Mouse (Mus musculus) CH12.LX (cell line): Measurements from ENCODE around the gene Pknox1. TPM values are rescaled to one million over a fixed set of nuclear protein-coding genes. Genes with fewer than 3 reads are reported as not detected.

ENCODE experiments used
- DNase-seq: peaks from one replicate; pipeline ENCODE4 v3.0.0-alpha.2; 2013; ENCODE audit errors: extremely low read depth
- H3K27ac ChIP-seq: 2 replicates; pipeline ENCODE4 v1.5.1; 2012; ENCODE audit warnings: low read depth, mild to moderate bottlenecking, control low read depth, moderate library complexity; ENCODE audit not compliant: insufficient read depth
- H3K27me3 ChIP-seq: replicated peaks from 2 replicates; pipeline ENCODE3; 2012; ENCODE audit warnings: inconsistent platforms
- H3K36me3 ChIP-seq, 2 experiments: replicated peaks in 1 of 2; 2 replicates each; pipeline versions ENCODE3 to v1.6.1; 2012; ENCODE audit warnings: inconsistent platforms in 1 of 2, low read length in 1 of 2, mild to moderate bottlenecking in 1 of 2, mixed read lengths in 1 of 2, moderate library complexity in 1 of 2; ENCODE audit not compliant: control insufficient read depth in 1 of 2, insufficient read depth in 1 of 2
- H3K4me1 ChIP-seq, 2 experiments: 2 replicates each; pipeline ENCODE4 v1.6.1; 2012; ENCODE audit warnings: inconsistent platforms in 1 of 2, moderate library complexity in 1 of 2; ENCODE audit not compliant: insufficient read depth in 2 of 2, control insufficient read depth in 1 of 2
- H3K4me2 ChIP-seq: 2 replicates; pipeline ENCODE4 v1.6.1; 2012; ENCODE audit warnings: low read depth, mild to moderate bottlenecking, control low read depth; ENCODE audit not compliant: poor library complexity, insufficient read depth, severe bottlenecking
- H3K4me3 ChIP-seq, 3 experiments: fragments of 150-350 bp in 1 of 3; sonication (generic) in 1 of 3; replicated peaks in 1 of 3; 2 replicates each; pipeline versions ENCODE3 to v1.5.1; 2011 to 2012; ENCODE audit warnings: low read depth in 2 of 3, low read length in 2 of 3, mild to moderate bottlenecking in 2 of 3, moderate library complexity in 2 of 3, control low read depth in 1 of 3, improper control_type of control experiment in 1 of 3, inconsistent platforms in 1 of 3, mixed read lengths in 1 of 3; ENCODE audit not compliant: poor library complexity in 1 of 3
- H3K79me2 ChIP-seq: replicated peaks from 2 replicates; pipeline ENCODE4 v1.6.1; 2012; ENCODE audit warnings: mild to moderate bottlenecking, moderate library complexity; ENCODE audit not compliant: control insufficient read depth, poor library complexity, insufficient read depth, severe bottlenecking; ENCODE audit errors: extremely low read depth
- H3K9ac ChIP-seq: 2 replicates; pipeline ENCODE4 v1.6.1; 2012; ENCODE audit warnings: low read depth, mild to moderate bottlenecking, control low read depth, moderate library complexity; ENCODE audit not compliant: insufficient read depth
- H3K9me3 ChIP-seq: replicated peaks from 2 replicates; pipeline ENCODE3; 2012; ENCODE audit warnings: low read length, inconsistent platforms, mixed read lengths
- BHLHE40 ChIP-seq: IDR thresholded peaks from 2 replicates; pipeline ENCODE4 v1.6.1; 2011; ENCODE audit warnings: mild to moderate bottlenecking, low read depth, low read length, improper control_type of control experiment
- CHD1 ChIP-seq: IDR thresholded peaks from 2 replicates; pipeline ENCODE4 v1.6.1; 2012; ENCODE audit warnings: low read depth, low read length, improper control_type of control experiment, inconsistent platforms
- CHD2 ChIP-seq: IDR thresholded peaks from 2 replicates; pipeline ENCODE4 v1.6.1; 2011; ENCODE audit warnings: low read length, improper control_type of control experiment
- E2F4 ChIP-seq: IDR thresholded peaks from 2 replicates; pipeline ENCODE4 v1.6.1; 2011; ENCODE audit warnings: low read depth, low read length, improper control_type of control experiment; ENCODE audit not compliant: insufficient replicate concordance
- ELF1 ChIP-seq: IDR thresholded peaks from 2 replicates; pipeline ENCODE4 v1.6.1; 2014; ENCODE audit warnings: low read depth, mild to moderate bottlenecking, inconsistent platforms, low read length, improper control_type of control experiment
- EP300 ChIP-seq: IDR thresholded peaks from 2 replicates; pipeline ENCODE4 v1.6.1; 2011; ENCODE audit warnings: low read length, improper control_type of control experiment
- ETS1 ChIP-seq: conservative IDR thresholded peaks from 2 replicates; pipeline ENCODE4 v1.6.1; 2012; ENCODE audit warnings: low read depth, mild to moderate bottlenecking, inconsistent platforms, low read length, improper control_type of control experiment, moderate library complexity
- IRF4 ChIP-seq: IDR thresholded peaks from 2 replicates; pipeline ENCODE4 v1.6.1; 2014; ENCODE audit warnings: low read depth, mild to moderate bottlenecking, inconsistent platforms, low read length, improper control_type of control experiment
- MAX ChIP-seq: IDR thresholded peaks from 2 replicates; pipeline ENCODE4 v1.6.1; 2011; ENCODE audit warnings: low read length, improper control_type of control experiment
- NRF1 ChIP-seq: IDR thresholded peaks from 2 replicates; pipeline ENCODE4 v1.6.1; 2014; ENCODE audit warnings: low read depth, mild to moderate bottlenecking, inconsistent platforms, low read length, improper control_type of control experiment, moderate library complexity
- POLR2AphosphoS2 ChIP-seq: IDR thresholded peaks from 2 replicates; pipeline ENCODE4 v1.6.1; 2011; ENCODE audit warnings: low read depth, low read length, improper control_type of control experiment
- RCOR1 ChIP-seq: conservative IDR thresholded peaks from 2 replicates; pipeline ENCODE4 v1.6.1; 2012; ENCODE audit warnings: low read depth, mild to moderate bottlenecking, inconsistent platforms, low read length, improper control_type of control experiment
- SIN3A ChIP-seq: IDR thresholded peaks from 2 replicates; pipeline ENCODE4 v1.6.1; 2012; ENCODE audit warnings: low read length, improper control_type of control experiment, inconsistent platforms
- SMC3 ChIP-seq: IDR thresholded peaks from 2 replicates; pipeline ENCODE4 v1.6.1; 2011; ENCODE audit warnings: low read depth, low read length, improper control_type of control experiment
- TBP ChIP-seq: conservative IDR thresholded peaks from 2 replicates; pipeline ENCODE4 v1.6.1; 2011; ENCODE audit warnings: low read depth, low read length, improper control_type of control experiment
- UBTF ChIP-seq: IDR thresholded peaks from 2 replicates; pipeline ENCODE4 v1.6.1; 2012; ENCODE audit warnings: low read depth, mild to moderate bottlenecking, inconsistent platforms, low read length, improper control_type of control experiment, moderate library complexity
- USF2 ChIP-seq: conservative IDR thresholded peaks from 2 replicates; pipeline ENCODE4 v1.6.1; 2011; ENCODE audit warnings: low read depth, low read length, improper control_type of control experiment
- ZC3H11A ChIP-seq: IDR thresholded peaks from 2 replicates; pipeline ENCODE4 v1.6.1; 2012; ENCODE audit warnings: low read depth, mild to moderate bottlenecking, inconsistent platforms, low read length, improper control_type of control experiment
- ZKSCAN1 ChIP-seq: IDR thresholded peaks from 2 replicates; pipeline ENCODE4 v1.6.1; 2012; ENCODE audit warnings: low read depth, inconsistent platforms, low read length, improper control_type of control experiment, borderline replicate concordance
- ZNF384 ChIP-seq: IDR thresholded peaks from 2 replicates; pipeline ENCODE4 v1.6.1; 2012; ENCODE audit warnings: low read depth, low read length, improper control_type of control experiment, inconsistent platforms
- dilution Hi-C: fragments of 300-500 bp; cut with MboI; formaldehyde crosslinking; loops from 2 replicates; pipeline ENCODE4 v1.14.3; 2020; ENCODE audit warnings: low sequenced_read_pairs; ENCODE audit not compliant: extremely low pct_unique_long_range_greater_than_20kb, extremely low pct_ligation_motif_present
- in situ Hi-C: fragments of 300-500 bp; cut with MboI; formaldehyde crosslinking; loops from 3 replicates; pipeline ENCODE4 v1.14.3; 2019; ENCODE audit warnings: low sequenced_read_pairs, low pct_ligation_motif_present, low pct_unique_long_range_greater_than_20kb, mixed read lengths
- polyA plus RNA-seq: library from polyadenylated mRNA; unstranded; fragments of >175 nt; gene quantifications from 2 replicates; pipeline ENCODE4 v1.2.1, GENCODE M21; 2012; ENCODE audit warnings: low read depth; ENCODE audit not compliant: insufficient read length
- total RNA-seq, 2 experiments: library from RNA; depleted of rRNA; stranded (reverse); fragments of 300-350 nt in 1 of 2; fragments of >200 nt in 1 of 2; gene quantifications; 2 replicates each; pipeline ENCODE4 v1.2.3; 2012 to 2014

Pknox1 gene
- total and polyA plus RNA-seq, 3 experiments, result 15.1 to 22.3 (median 20.5) TPM

- no peak for DNase-seq
- no peaks in the 10 kb centered on the region for H3K79me2 ChIP-seq
- H3K9me3 ChIP-seq, result no peaks in the 10 kb centered on the region
- H3K4me3 ChIP-seq, result no peak overlapping the region
- peaks cover 0 to 9% of the 10 kb centered on the region in 2 experiments for H3K36me3 ChIP-seq
- H3K9ac ChIP-seq, result no peak overlapping the region
- in situ Hi-C loops, result no loop called here
- no peaks in the 10 kb centered on the region for H3K27me3 ChIP-seq
- H3K4me1 ChIP-seq, result peaks cover 0 to 5% of the 10 kb centered on the region in 2 experiments; a peak in 1 of 4 replicates
- H3K27ac ChIP-seq, result no peak overlapping the region
- dilution Hi-C loops, result no loop called here
- no peak overlapping the region for H3K4me2 ChIP-seq
- TF ChIP-seq ETS1, result no peak
- no peak for TF ChIP-seq E2F4
- no peak for TF ChIP-seq CHD2
- no peak for TF ChIP-seq ZNF384
- TF ChIP-seq RCOR1, result no peak
- TF ChIP-seq ZKSCAN1, result no peak
- TF ChIP-seq UBTF, result no peak
- TF ChIP-seq ZC3H11A, result no peak
- no peak for TF ChIP-seq NRF1
Measured at GRCm38 (mm10) chr17:31576394-31577175, 12.1 kb downstream of the Pknox1 start.

GRCm38 (mm10) chr17:31580344-31580743 is 15.8 kb downstream of the Pknox1 start:
- no peak for DNase-seq
- Histone ChIP-seq H3K27me3 (no peaks in the 10 kb centered on the region), H3K9ac (no peak overlapping the region), H3K27ac (no peak overlapping the region), H3K79me2 (no peaks in the 10 kb centered on the region), H3K9me3 (no peaks in the 10 kb centered on the region), H3K4me2 (no peak overlapping the region), H3K4me1 (peaks cover 0 to 5% of the 10 kb centered on the region in 2 experiments; a peak in 1 of 4 replicates), H3K4me3 (no peak overlapping the region), H3K36me3 (peaks cover 2 to 37% of the 10 kb centered on the region in 2 experiments)
- in situ Hi-C loops (no loop called here), dilution Hi-C loops (no loop called here)
- TF ChIP-seq CHD1 (no peak), ZNF384 (no peak), SMC3 (no peak)

GRCm38 (mm10) chr17:31583185-31583584 is 18.7 kb downstream of the Pknox1 start:
- Histone ChIP-seq H3K27me3 (no peaks in the 10 kb centered on the region), H3K4me2 (no peak overlapping the region), H3K9ac (no peak overlapping the region), H3K4me3 (no peak overlapping the region), H3K36me3 (peaks cover 2 to 44% of the 10 kb centered on the region in 2 experiments), H3K9me3 (no peaks in the 10 kb centered on the region), H3K4me1 (peaks cover 0 to 13% of the 10 kb centered on the region in 2 experiments; a peak in 2 of 4 replicates)
- in situ Hi-C loops (no loop called here), dilution Hi-C loops (no loop called here)
- DNase-seq, result no peak
- TF ChIP-seq MAX (no peak), TBP (no peak), ELF1 (no peak), BHLHE40 (no peak), IRF4 (no peak), USF2 (no peak), CHD1 (no peak), ZC3H11A (no peak), NRF1 (no peak), EP300 (no peak), SIN3A (no peak), SMC3 (no peak), POLR2AphosphoS2 (no peak)
- TF ChIP-seq, all 38 proteins: peak for 0
- Histone ChIP-seq H3K27ac (no peak overlapping the region), H3K79me2 (no peaks in the 10 kb centered on the region)
